Mouse (Mus musculus) neural tube, embryonic 15.5 days (tissue): ENCODE measurements around the gene Ttll5. TPM values are rescaled to one million over a fixed set of nuclear protein-coding genes. Genes with fewer than 3 reads are reported as not detected.

ENCODE experiments used
- ATAC-seq: fragments of 200-750 bp; cut with Nextera tagmentation; 2 replicates; pipeline ENCODE4 v1.8.0; 2017; ENCODE audit warnings: mild to moderate bottlenecking, moderate TSS enrichment, moderate library complexity; ENCODE audit not compliant: low FRiP score
- H3K27ac ChIP-seq: fragments of 300-500 bp; sonication (generic); replicated peaks from 2 replicates; pipeline ENCODE4 v1.5.1; 2015; ENCODE audit warnings: mild to moderate bottlenecking, inconsistent platforms
- H3K27me3 ChIP-seq: fragments of 300-500 bp; sonication (generic); replicated peaks from 2 replicates; pipeline ENCODE4 v1.6.1; 2015; ENCODE audit warnings: inconsistent platforms
- H3K36me3 ChIP-seq: fragments of 300-500 bp; sonication (generic); 2 replicates; pipeline ENCODE4 v1.6.1; 2015; ENCODE audit warnings: inconsistent platforms
- H3K4me1 ChIP-seq: fragments of 300-500 bp; sonication (generic); 2 replicates; pipeline ENCODE4 v1.6.1; 2015; ENCODE audit warnings: inconsistent platforms
- H3K4me2 ChIP-seq: fragments of 300-500 bp; sonication (generic); 2 replicates; pipeline ENCODE4 v1.6.1; 2015; ENCODE audit warnings: inconsistent platforms, mild to moderate bottlenecking, moderate library complexity
- H3K4me3 ChIP-seq: fragments of 300-500 bp; sonication (generic); replicated peaks from 2 replicates; pipeline ENCODE4 v1.5.1; 2015; ENCODE audit warnings: mild to moderate bottlenecking, inconsistent platforms
- H3K9ac ChIP-seq: fragments of 300-500 bp; sonication (generic); replicated peaks from 2 replicates; pipeline ENCODE4 v1.6.1; 2015; ENCODE audit warnings: mild to moderate bottlenecking, inconsistent platforms
- H3K9me3 ChIP-seq: fragments of 300-500 bp; sonication (generic); replicated peaks from 2 replicates; pipeline ENCODE4 v1.6.1; 2016; ENCODE audit warnings: inconsistent platforms
- WGBS: fragments of 180-500 bp; shearing (Covaris S2); methylation state at CpG from one replicate; pipeline ENCODE4 v1.1.7; 2015; ENCODE audit warnings: mixed read lengths; 5-methylcytosine and 5-hydroxymethylcytosine counted together
- polyA plus RNA-seq: library from polyadenylated mRNA; unstranded; fragments of >200 nt; fragmentation: Nextera tagmentation; extraction: Ambion mirVana; gene quantifications from 2 replicates; pipeline ENCODE4 v1.2.1, GENCODE M21; 2015

The Ttll5 gene
- polyA plus RNA-seq, 1 experiment from 2014 or later = 10.7 TPM

DNA sequence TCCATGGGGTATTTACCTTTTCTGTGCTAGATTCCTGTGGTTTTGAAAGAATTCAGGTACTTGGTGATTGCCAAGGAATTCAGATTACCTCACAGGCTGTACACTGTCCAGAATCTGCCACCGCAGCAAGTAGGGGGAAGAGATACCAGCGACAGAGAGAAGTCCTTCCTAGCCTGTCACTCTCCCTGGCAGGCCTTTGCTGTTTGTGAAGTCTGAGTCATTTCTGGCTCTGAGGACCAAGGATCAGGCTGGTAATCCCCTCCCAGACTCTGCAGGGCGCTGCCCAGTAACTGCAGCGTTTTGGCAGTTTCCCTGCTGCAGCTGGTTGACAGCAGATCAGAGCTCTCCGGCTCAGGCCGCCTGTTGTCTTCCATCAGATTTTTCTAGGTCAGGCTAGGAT is 45.0 kb downstream of the Ttll5 start:
- no peaks in the 10 kb centered on the region for H3K27me3 ChIP-seq
- H3K9ac ChIP-seq = no peak overlapping the region
- H3K4me1 ChIP-seq = no peaks in the 10 kb centered on the region
- WGBS = 70% methylated on average over 6 of the region's 6 CpGs
- 0 out of 2 replicates have a peak, but pooled peaks cover 2% of the 10 kb centered on the region for H3K36me3 ChIP-seq
- ATAC-seq = no peak
- no peak overlapping the region for H3K4me3 ChIP-seq
- H3K9me3 ChIP-seq = no peaks in the 10 kb centered on the region
- H3K27ac ChIP-seq = no peak overlapping the region
- H3K4me2 ChIP-seq = no peak overlapping the region

DNA sequence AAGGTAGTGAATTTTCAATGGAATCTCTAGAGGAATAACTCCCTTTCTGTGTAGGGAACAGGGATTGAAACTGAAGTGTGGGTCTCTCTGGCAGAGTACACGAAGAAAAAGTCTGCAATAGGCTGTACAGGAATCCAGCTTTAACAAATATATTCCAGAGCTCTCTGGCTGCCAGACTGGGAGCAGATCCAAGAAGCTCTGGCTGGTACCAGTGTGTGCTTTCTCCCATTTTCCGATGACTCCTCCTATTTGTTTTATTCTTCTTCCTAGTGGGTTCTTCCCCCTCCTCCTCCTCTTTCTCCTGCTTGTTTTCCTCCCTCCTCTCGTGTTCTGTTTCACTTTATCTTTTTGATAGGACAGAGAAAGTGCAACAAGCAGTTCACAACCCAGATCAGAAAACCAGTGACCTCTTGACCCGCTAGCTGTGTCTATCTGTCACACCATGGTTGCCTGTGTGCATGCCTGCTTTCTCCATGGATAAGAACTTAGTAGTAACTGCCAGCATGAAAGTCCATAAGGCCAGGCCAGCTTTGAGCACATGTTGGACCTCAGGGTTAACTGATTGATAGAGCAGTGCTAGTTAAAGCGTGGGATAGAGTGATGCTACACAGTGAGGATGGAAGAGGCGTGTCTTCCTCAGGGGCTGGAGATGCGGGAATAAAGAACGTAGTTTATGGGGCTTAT is 55.3 kb downstream of the Ttll5 start:
- peak overlapping the region; percentile 45 for H3K27ac ChIP-seq

DNA sequence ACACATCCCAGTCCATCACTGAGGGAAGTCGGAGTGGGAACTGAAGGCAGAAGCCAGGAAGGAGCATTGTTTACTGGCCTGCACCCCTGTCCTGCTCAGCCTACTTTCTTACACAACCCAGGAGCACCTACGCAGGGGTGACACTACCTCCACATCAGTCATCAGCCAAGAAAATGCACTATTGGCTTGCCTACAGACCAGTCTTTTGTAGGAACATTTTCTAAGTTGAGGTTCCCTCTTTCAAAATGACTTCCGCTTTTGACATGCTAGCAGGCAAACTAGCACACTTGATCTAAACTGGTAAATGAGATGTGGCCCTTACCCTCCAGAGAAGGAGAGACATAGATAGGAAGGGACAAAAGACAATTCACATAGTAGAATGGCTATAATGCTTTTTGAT is 60.6 kb downstream of the Ttll5 start:
- H3K36me3 ChIP-seq = peaks cover 9% of the 10 kb centered on the region; the same call in 1 of the 2 replicates
- no peak overlapping the region for H3K27ac ChIP-seq
- no peak overlapping the region for H3K4me3 ChIP-seq
- no peak for ATAC-seq
- WGBS = 97% methylated on average over 3 of the region's 3 CpGs
- no peak overlapping the region for H3K9ac ChIP-seq
- no peaks in the 10 kb centered on the region for H3K9me3 ChIP-seq
- no peaks in the 10 kb centered on the region for H3K27me3 ChIP-seq
- H3K4me1 ChIP-seq = peaks cover 2% of the 10 kb centered on the region; the same call in 1 of the 2 replicates
- H3K4me2 ChIP-seq = no peak overlapping the region

More for the DNA sequence above, 55.3 kb downstream of the Ttll5 start:
- no peak overlapping the region for H3K4me3 ChIP-seq
- no peak overlapping the region for H3K4me2 ChIP-seq
- H3K4me1 ChIP-seq = 0 out of 2 replicates have a peak, but pooled peaks cover 7% of the 10 kb centered on the region
- H3K36me3 ChIP-seq = peaks cover 19% of the 10 kb centered on the region; the same call in 1 of the 2 replicates
- H3K27me3 ChIP-seq = no peaks in the 10 kb centered on the region
- no peak for ATAC-seq
- H3K9ac ChIP-seq = no peak overlapping the region
- no peaks in the 10 kb centered on the region for H3K9me3 ChIP-seq
- 76% methylated on average over 8 of the region's 8 CpGs for WGBS

DNA sequence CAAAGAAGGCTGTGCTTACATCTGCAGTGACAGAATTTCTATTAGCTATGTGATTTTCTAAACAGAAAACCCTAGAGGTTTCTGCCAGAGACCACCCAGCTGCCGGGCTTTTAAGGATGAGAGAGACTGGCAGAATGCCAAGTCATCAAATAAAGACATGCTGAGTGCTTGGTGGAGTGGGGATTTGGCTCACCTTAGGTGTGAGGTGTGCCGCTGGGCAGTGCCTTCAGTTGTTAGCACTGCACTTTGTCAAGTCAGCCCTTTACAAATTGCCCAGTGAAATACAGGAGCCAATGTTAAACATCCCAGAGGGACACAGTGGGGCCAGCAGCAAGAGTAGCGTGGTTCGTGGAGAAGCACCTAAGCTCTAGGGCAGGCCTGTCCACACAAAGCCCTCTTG is 65.6 kb downstream of the Ttll5 start:
- WGBS = 39% methylated on average over 4 of the region's 4 CpGs

DNA sequence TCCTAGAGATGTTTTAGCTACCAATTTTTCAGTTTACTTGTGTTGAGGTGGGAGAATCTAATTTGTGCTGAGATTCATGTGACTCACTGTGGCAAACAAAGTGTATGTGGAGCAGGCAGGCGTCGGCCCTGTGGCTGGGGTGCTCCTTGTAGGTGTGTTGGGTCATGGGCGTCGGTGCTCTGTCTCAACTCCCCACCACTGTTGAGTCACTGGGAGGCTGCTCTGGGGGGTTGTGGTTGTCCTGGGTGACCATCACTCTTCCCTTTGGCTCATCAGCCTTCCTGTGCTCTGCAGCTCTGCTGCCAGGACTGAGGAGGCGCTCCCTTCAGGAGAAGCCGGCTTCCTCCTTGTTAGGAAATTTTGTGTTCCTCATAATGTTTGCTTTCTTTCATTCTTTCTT is 79.5 kb downstream of the Ttll5 start:
- Histone ChIP-seq H3K9ac (no peak overlapping the region), H3K4me1 (no peaks in the 10 kb centered on the region), H3K4me3 (no peak overlapping the region), H3K4me2 (no peak overlapping the region), H3K36me3 (peaks cover 15% of the 10 kb centered on the region), H3K27ac (no peak overlapping the region), H3K27me3 (no peaks in the 10 kb centered on the region), H3K9me3 (0 out of 2 replicates have a peak, but pooled peaks cover 6% of the 10 kb centered on the region)
- ATAC-seq = no peak
- 87% methylated on average over 6 of the region's 6 CpGs for WGBS

More for the DNA sequence above, 65.6 kb downstream of the Ttll5 start:
- Histone ChIP-seq H3K27me3 (no peaks in the 10 kb centered on the region), H3K36me3 (peaks cover 32% of the 10 kb centered on the region), H3K27ac (no peak overlapping the region), H3K9ac (no peak overlapping the region), H3K4me1 (peaks cover 4% of the 10 kb centered on the region; the same call in 1 of the 2 replicates), H3K9me3 (no peaks in the 10 kb centered on the region), H3K4me3 (no peak overlapping the region), H3K4me2 (no peak overlapping the region)
- no peak for ATAC-seq

DNA sequence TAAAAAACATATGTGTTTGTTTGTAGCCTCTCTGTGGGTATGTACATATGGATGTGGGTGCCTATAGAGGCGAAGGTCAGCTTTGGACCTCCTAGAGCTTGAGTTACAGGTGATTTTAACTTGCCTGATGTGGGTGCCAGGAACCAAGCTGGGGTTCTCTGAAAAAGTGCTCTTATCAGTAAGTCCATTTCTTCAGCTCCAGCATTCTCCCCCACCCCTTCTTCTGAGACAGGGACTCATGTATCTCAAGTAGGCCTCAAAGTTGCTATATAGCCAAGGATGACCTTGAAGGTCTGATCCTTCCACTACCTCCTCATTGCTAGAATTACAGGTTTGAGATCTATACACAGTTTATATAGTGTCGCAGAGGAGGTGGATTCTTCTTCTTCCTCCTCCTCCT is 81.2 kb downstream of the Ttll5 start:
- no peaks in the 10 kb centered on the region for H3K4me1 ChIP-seq
- 96% methylated on average over 2 of the region's 2 CpGs for WGBS
- H3K27me3 ChIP-seq = no peaks in the 10 kb centered on the region
- no peak overlapping the region for H3K27ac ChIP-seq
- no peak for ATAC-seq
- H3K4me2 ChIP-seq = no peak overlapping the region
- peaks cover 17% of the 10 kb centered on the region for H3K36me3 ChIP-seq
- 0 out of 2 replicates have a peak, but pooled peaks cover 6% of the 10 kb centered on the region for H3K9me3 ChIP-seq
- no peak overlapping the region for H3K4me3 ChIP-seq
- H3K9ac ChIP-seq = no peak overlapping the region

DNA sequence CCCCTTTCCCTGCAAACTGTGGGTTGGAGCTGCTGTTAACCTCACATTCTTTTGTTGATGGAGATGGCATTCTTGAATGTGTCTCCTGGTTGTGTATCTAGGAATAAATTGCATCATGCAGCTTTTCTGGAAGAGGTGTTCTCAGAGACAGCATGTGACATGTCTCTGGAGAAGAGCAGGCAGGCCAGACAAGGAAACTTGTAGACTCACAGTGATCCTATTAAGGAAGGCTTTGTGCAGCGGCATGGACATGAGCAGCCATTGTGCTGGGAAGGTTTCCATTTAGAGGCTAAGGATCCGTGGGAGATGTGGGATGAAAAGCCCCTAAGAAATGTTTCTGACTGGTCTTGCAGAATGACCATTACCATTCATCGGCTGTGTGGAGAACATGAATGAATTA is 83.4 kb downstream of the Ttll5 start:
- Histone ChIP-seq H3K27ac (no peak overlapping the region), H3K4me1 (no peaks in the 10 kb centered on the region), H3K9me3 (no peaks in the 10 kb centered on the region), H3K4me2 (no peak overlapping the region), H3K36me3 (0 out of 2 replicates have a peak, but pooled peaks cover 4% of the 10 kb centered on the region), H3K9ac (no peak overlapping the region), H3K27me3 (no peaks in the 10 kb centered on the region), H3K4me3 (no peak overlapping the region)
- no peak for ATAC-seq
- WGBS = 51% methylated on average over 3 of the region's 3 CpGs

DNA sequence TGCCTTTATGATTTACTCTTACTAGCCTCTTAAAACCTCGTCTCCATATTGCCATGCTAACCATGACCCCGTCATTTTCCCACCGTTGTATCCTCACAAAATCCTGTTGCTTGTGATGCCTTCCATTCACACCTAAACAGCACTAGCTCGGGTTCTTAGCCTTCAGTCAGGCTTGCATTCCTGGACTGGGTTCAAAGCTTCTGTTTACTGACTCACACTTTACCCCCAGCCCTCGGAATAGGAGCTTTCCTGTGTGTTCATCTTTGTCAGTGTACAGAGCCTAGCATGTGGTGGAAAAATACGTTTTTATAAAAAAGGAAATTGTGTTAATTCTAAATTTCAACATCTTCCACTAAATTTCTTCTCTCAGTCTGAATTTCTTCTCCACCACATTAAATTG is 86.4 kb downstream of the Ttll5 start:
- 82% methylated on average over 6 of the region's 6 CpGs for WGBS
- no peak overlapping the region for H3K9ac ChIP-seq
- no peak overlapping the region for H3K4me3 ChIP-seq
- peaks cover 8% of the 10 kb centered on the region; the same call in 1 of the 2 replicates for H3K36me3 ChIP-seq
- no peak overlapping the region for H3K27ac ChIP-seq
- H3K4me2 ChIP-seq = no peak overlapping the region
- no peaks in the 10 kb centered on the region for H3K4me1 ChIP-seq
- ATAC-seq = no peak
- H3K9me3 ChIP-seq = no peaks in the 10 kb centered on the region
- H3K27me3 ChIP-seq = no peaks in the 10 kb centered on the region

DNA sequence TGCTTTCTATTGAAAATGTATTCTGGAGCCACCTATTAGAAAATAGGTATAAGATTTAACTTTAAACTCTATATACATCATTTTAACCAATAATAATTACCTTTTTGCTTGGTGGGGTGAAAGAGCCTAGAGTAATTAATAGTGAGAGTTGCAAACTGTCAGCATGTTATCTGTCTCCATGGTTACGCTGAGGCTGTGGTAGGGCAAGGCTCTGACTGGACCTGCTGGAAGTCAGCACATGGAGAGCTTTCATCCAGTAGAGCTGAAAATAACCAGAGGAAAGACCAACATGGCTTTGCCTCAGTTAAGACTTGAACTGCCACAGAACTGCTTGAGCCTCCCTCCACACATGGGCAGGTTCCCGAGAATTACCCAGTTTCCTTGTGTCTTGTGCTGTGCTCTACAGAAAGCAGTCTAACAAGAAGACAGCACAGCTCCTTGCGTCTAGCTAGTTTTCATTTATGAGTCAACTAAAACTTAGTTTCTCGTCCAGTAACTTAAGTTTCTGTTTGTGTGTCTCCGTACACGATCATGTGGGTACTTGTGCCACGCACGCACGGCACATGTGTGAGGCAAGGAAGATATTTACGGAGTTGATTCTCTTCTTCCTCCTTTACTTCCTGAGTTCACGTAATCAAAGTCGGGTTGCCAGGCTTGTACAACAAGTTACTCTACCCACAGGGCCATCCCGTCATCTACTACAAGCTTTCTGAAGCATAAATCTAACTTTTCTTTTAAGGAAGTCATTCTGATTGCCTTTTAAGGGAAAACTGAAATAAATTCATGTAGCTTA is 88.4 kb downstream of the Ttll5 start:
- Histone ChIP-seq H3K4me1 (no peaks in the 10 kb centered on the region), H3K4me2 (no peak overlapping the region), H3K4me3 (no peak overlapping the region), H3K9ac (no peak overlapping the region), H3K9me3 (no peaks in the 10 kb centered on the region), H3K36me3 (peaks cover 8% of the 10 kb centered on the region; the same call in 1 of the 2 replicates), H3K27me3 (no peaks in the 10 kb centered on the region), H3K27ac (no peak overlapping the region)
- 94% methylated on average over 13 of the region's 13 CpGs for WGBS
- no peak for ATAC-seq

DNA sequence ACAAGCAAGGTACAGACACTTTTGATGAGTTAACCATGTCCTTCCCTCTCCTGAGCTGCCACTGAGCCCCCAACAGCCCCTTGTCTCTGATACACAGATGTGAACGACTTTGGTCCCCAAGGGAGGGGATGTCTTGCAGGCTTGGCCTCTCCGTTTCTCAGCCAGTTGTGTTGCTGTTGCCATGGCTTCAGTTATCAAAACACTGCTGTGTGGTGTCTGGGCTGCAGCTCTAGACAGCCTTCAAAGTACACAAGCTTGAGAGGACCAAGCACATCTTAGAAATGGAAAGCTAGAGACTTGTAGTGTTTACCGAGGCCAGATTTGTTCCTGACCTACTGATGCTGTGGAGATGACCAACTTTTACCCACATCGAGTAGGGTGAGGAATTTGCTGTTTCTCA is 102.4 kb downstream of the Ttll5 start:
- Histone ChIP-seq H3K27me3 (no peaks in the 10 kb centered on the region), H3K27ac (no peak overlapping the region), H3K4me3 (no peak overlapping the region), H3K9ac (no peak overlapping the region), H3K4me1 (no peaks in the 10 kb centered on the region), H3K4me2 (no peak overlapping the region), H3K9me3 (no peaks in the 10 kb centered on the region), H3K36me3 (peaks cover 12% of the 10 kb centered on the region)
- no peak for ATAC-seq
- 66% methylated on average over 4 of the region's 4 CpGs for WGBS

DNA sequence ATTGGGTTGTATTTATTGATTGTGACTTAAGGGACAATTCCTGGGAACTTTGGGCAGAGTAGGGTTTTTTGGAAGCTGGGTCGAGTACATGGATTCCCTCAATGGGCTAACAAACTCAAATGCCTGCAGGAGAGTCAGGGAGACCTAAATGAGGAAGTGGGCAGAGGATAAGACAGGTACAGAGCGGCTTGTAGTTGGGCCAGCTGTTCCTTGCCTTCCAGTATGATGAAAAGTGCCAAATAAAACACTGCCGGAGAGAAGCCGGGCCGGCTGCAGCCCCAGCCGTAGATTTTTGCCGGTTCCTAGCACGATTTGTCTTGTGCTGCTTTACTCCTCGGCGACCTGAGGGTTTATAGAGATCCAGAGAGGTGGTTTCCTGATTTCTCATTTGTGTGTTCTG is 104.1 kb downstream of the Ttll5 start:
- no peaks in the 10 kb centered on the region for H3K4me1 ChIP-seq
- no peaks in the 10 kb centered on the region for H3K9me3 ChIP-seq
- no peak overlapping the region for H3K9ac ChIP-seq
- no peak overlapping the region for H3K4me2 ChIP-seq
- ATAC-seq = no peak
- peaks cover 16% of the 10 kb centered on the region for H3K36me3 ChIP-seq
- H3K27ac ChIP-seq = no peak overlapping the region
- H3K27me3 ChIP-seq = no peaks in the 10 kb centered on the region
- no peak overlapping the region for H3K4me3 ChIP-seq
- WGBS = 86% methylated on average over 10 of the region's 10 CpGs

DNA sequence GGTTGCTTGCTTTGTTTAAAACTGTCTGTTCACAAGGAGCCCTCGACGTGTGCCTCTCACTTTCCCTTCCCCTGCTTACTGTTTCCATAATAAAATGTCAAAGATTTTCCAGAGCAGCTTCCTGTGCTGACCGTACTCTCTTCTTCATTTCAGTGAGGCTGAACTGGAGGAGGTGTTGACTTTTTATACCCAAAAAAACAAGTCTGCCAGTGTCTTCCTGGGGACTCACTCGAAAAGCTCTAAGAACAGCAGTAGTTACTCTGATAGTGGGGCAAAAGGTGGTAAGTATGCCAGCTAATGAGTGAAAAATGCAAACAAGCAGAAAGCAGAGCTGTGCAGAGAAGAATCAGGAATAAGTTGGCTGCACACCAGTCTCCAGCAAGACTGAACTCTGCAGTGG is 105.3 kb downstream of the Ttll5 start:
- WGBS = 64% methylated on average over 4 of the region's 4 CpGs
- H3K27me3 ChIP-seq = no peaks in the 10 kb centered on the region
- no peak overlapping the region for H3K27ac ChIP-seq
- no peak overlapping the region for H3K4me2 ChIP-seq
- no peaks in the 10 kb centered on the region for H3K4me1 ChIP-seq
- H3K9me3 ChIP-seq = no peaks in the 10 kb centered on the region
- no peak overlapping the region for H3K9ac ChIP-seq
- ATAC-seq = no peak
- no peak overlapping the region for H3K4me3 ChIP-seq
- peaks cover 19% of the 10 kb centered on the region for H3K36me3 ChIP-seq
